Mouse (Mus musculus) layer of hippocampus, adult 9-10 months (tissue): Measurements from ENCODE around the gene Mthfd1l.
A peak's percentile ranks its signal among the peaks of the same experiment; 100 is the strongest.

Source experiments
- DNase-seq: peaks from one replicate; pipeline ENCODE4 v3.0.0; 2022; ENCODE audit warnings: low spot score

Gene Mthfd1l

GRCm38 (mm10) chr10:3978326-3978725 lies 5.4 kb downstream of the Mthfd1l start:
- DNase-seq: no peak

- no peak for DNase-seq
These were observed 6.0 kb downstream of the Mthfd1l start for GRCm38 (mm10) chr10:3978792-3979488.

GRCm38 (mm10) chr10:3980231-3980630 lies 7.3 kb downstream of the Mthfd1l start:
- no peak for DNase-seq

GRCm38 (mm10) chr10:3990295-3990883 lies 17.5 kb downstream of the Mthfd1l start:
- DNase-seq: no peak

GRCm38 (mm10) chr10:3993365-3994102 lies 20.6 kb downstream of the Mthfd1l start:
- no peak for DNase-seq

GRCm38 (mm10) chr10:3995277-3995676 lies 22.4 kb downstream of the Mthfd1l start:
- DNase-seq: no peak

- DNase-seq: peak; percentile 46
These were observed 23.4 kb downstream of the Mthfd1l start for GRCm38 (mm10) chr10:3996170-3996876.

- no peak for DNase-seq
These were observed 25.0 kb downstream of the Mthfd1l start for GRCm38 (mm10) chr10:3997851-3998426.

GRCm38 (mm10) chr10:4002711-4003110 lies 29.8 kb downstream of the Mthfd1l start:
- DNase-seq: no peak

GRCm38 (mm10) chr10:4005191-4005590 lies 32.3 kb downstream of the Mthfd1l start:
- no peak for DNase-seq

GRCm38 (mm10) chr10:4006296-4007015 lies 33.5 kb downstream of the Mthfd1l start:
- no peak for DNase-seq

GRCm38 (mm10) chr10:4022628-4023303 lies 49.8 kb downstream of the Mthfd1l start:
- no peak for DNase-seq

- DNase-seq: no peak
These were observed 53.7 kb downstream of the Mthfd1l start for GRCm38 (mm10) chr10:4026616-4027015.

GRCm38 (mm10) chr10:4027466-4027865 lies 54.5 kb downstream of the Mthfd1l start:
- DNase-seq: no peak

- no peak for DNase-seq
These were observed 56.0 kb downstream of the Mthfd1l start for GRCm38 (mm10) chr10:4028851-4029442.

- no peak for DNase-seq
These were observed 60.8 kb downstream of the Mthfd1l start for GRCm38 (mm10) chr10:4033761-4034160.

- no peak for DNase-seq
These were observed 63.6 kb downstream of the Mthfd1l start for GRCm38 (mm10) chr10:4036476-4036875.

- peak; percentile 7 for DNase-seq
These were observed 64.1 kb downstream of the Mthfd1l start for GRCm38 (mm10) chr10:4037066-4037465.

GRCm38 (mm10) chr10:4038576-4038975 lies 65.7 kb downstream of the Mthfd1l start:
- DNase-seq: no peak

- DNase-seq: peak; percentile 30
These were observed 68.8 kb downstream of the Mthfd1l start for GRCm38 (mm10) chr10:4041691-4042090.
